Mouse (Mus musculus) urinary bladder, postnatal 10 days (tissue): ENCODE results near the gene Ecpas.

Source experiments
- DNase-seq: peaks from one replicate; pipeline ENCODE4 v3.0.0; 2022; ENCODE audit warnings: low spot score

The Ecpas gene

DNA sequence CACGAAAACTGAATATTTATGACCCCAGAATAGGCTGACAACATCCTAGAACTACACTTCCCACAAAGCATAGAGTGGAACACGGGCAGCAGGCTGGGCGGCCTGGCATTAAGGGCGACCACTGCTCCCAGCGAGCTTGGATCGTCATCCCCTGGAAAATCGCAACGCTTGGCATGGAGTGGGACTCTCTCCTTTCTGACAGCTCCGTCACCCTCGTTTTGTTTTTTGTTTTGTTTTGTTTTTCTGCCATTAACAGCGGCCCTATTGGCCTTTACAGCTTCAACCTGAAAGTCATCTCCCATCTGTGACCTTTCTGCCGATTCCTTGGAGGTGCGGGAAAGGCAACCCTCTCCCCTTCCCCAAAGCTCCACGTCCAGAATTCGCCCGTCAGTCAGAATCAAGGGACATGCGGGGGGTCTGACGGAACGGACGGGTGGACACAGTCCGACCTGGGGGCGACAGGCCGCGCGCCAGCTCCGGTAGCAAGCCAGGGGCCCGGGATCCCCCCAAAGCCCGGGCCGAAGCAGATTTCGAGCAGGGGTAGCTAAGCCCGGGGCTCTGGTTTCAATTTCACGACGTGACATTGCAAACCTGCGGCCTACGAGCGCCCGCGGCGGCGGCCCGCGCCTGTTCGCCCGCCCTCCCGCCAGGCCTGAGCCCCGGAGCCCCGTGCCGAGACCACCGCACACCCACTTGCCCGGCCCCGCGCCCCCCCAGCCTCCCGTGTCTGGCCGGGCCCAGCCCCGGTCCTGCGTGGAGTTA, 1.3 kb downstream of the Ecpas start:
- DNase-seq = no peak

DNA sequence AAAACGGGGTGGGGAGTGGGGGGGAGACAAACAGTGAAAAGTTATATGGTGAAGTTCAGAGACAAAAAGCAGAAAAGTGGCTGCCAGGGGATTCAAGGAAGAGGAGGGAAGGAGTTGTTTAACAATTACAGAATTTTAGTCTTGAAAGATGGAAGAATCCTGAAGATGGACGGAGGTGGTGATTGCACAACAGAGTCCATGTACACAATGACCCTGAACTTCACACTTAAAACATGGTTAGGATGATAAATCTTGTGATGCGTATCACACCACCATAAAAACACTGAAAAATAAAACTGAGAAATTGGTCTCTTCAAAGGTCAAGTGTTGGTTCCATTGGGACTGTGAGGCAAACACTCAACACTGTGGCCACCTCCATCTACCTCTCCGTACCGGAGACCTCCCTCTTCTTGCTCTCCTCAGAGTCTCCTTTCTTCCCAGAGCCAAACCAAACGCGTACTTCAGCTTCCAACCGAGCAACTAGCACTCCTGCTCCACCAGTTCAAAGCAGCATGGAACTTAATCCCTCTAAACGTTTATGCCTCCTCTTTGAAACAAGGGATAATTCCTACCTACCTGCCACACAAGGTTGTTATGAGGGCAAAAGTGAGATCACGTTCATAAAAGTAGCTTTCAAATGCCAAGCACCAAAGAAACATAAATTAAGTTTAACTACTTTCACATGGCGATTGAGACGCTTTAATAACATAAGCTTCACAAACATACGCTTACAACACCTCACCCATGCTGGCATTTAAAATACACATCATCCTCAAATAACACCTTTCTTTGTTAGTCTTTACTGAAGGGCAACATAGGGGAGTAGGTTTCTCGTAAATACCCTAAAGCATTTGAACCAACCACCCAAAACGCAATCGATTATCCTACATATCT, 2.1 kb downstream of the Ecpas start:
- DNase-seq = no peak

DNA sequence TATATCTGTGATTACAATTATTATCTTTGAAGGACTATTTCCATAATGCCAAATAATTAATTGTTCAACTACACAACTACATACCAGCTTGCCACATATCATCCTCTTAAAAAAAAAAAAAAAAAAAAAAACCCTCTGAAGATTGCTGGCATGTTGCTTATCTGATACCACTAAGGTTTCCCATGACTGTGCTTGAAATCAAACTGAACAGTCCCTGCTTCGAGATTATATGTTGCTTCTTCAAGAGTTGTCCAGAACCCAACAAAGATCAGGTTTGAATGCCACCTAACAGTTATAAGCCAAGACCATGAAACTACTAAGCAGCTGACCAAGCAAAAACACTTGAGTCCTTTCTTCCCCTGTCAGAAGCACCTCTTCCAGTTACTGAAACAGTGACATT, 5.1 kb downstream of the Ecpas start:
- no peak for DNase-seq

DNA sequence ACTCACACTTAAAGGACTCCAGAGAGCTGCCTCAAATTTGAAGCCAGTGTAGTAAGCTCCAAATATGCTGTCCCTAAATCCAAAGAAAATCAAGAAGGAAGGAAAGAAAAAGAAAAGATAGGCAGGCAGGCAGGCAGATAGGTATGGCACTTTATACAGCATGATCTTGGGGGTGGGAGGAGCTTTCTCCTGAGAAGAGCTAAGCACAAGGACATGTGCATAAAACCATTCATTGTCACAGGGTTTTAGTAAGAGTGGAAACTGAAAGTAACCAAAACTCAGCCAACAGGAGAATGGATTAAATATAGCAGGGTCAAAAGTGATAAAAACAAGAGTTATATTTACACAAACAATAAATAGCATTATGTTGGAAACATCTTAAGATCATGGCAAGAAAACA, 14.2 kb downstream of the Ecpas start:
- no peak for DNase-seq

DNA sequence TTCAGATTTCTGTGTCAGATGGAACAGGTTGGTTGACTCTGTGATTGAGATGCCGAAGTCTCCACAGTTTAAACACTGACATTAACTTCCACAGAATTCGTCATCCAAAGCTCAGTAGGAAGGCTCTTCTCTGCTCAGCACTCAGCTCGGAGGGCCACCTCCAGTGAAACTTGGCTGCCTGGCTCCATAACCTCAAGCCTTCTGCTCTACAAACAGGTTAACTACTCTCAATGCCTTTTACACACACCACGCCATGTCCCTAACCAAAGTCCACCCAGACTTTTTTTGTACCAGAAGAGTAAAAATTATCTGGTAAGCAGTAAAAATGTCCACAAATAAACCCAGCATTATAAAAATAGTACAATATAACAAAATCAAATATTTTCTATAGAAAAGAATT, 15.1 kb downstream of the Ecpas start:
- DNase-seq = no peak

DNA sequence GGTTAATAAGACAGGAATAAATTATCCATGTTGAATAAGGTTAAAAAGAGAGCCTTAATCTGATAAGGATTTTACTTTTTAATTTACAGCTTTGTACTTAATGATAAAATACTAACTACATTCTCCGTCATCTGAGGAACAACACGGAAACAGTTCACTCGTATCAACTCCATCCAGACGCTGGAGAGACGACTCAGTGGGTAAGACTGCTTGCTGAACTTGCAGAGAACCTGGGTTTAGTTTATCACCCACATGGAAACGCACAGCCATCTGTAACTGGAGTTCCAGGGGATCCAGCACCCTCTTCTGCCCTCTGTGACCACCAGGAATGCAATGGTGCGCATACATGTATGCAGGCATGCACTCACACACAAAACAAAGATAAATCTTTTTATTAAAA, 18.1 kb downstream of the Ecpas start:
- DNase-seq = no peak

DNA sequence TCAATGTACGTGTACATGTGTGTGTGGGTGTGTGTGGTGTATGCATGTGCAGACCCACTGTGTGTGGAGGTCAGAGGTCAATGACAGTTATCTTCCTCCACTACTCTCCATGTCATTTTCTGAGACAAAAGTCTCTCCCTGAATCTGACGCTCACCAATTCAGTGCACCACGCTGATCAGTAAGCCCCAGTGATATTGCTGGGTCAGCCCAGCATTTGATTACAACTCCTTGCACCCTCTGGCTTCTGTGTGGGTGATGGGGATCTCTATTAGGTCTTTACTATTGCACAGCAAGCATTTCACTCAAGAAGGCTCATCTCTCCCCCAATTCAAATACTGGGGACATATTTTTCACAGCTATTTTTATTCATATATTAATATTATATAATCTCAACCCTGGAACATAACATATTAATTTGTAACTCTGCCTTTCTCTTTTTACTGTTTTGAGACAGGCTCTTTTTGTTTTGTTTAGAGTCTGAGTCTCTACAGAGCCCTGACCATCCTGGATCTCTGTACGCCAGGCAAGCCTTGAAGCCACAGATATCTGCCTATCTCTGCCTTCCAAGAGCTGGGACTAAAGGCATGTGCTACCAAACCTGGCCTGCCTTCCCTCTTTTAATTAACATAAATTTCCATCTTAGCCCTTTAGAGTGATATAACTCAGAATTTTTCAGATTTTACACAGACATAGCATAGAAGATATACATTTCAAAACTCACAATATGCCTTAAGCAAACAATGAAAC, 22.3 kb downstream of the Ecpas start:
- DNase-seq = no peak

DNA sequence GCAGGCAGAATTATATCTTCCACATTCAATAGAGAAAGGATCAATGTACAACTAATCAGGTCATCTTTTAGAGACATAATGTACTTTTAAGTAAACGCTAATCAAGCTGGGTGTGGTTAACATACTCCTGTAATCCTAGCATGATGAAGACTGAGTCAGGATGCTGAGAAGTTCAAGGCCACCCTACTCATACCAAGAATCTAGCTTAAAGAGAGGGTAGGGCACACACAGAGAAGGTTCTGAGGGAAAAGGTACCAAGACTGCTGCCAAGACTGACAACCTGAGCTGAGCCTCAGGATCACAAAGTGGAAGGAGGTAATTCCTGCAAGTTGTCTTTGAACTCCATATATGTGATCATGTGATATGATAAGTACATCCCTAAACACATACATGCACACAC, 24.0 kb downstream of the Ecpas start:
- DNase-seq = no peak

DNA sequence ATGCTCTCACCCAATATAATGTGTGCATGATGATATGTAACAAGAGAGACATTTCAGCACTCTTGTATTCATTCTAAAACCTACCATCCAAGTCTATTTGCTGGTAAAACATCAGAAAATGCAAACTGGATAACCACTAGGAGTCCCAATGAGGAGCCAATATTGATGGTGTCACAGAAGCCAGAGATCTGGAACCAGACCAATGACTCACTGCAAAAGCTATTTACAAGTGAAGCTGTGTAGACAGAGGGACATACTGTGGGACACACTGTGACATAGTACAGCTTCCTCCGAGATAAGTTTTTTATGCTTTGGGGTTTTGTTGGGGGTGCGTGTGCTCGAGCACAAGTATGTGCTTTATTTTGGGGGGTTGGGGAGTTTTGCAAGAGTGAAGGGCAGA, 24.9 kb downstream of the Ecpas start:
- DNase-seq = no peak

DNA sequence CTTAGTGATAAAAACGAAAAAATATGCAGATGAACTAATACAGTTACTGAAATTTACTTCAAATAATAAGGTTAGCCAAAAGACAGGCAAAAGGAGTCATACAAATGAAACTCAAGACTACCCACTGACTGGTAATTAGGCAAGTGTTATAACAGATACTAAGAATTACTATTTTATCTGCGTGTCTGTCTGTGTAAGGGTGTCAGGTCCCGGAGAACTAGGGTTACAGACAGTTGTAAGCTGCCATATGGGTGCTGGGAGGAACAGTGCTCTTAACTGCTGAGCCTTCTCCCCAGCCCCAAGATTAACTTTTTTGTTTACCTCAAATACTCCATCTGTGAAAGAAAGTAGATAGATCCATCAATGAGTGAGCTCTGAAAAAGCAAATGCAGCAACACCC, 25.8 kb downstream of the Ecpas start:
- no peak for DNase-seq

DNA sequence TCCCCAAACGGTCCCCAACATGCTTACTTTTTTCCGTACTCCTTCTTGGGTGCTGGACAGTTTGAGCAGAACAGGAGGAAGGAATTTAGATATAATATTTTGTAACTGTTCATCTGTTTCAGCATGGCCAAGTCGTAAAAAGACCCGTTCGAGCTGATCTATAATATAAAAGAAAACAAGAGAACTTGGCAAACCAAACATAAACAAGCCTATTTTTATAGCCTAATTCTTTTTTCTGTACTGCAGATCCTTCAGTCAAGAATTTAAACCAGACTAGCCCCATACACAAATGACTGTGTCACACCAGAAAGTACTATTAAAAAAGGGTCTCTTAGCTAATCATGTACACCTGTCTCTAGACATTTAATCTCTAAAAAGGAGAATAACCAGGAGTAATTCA, 27.2 kb downstream of the Ecpas start:
- no peak for DNase-seq

DNA sequence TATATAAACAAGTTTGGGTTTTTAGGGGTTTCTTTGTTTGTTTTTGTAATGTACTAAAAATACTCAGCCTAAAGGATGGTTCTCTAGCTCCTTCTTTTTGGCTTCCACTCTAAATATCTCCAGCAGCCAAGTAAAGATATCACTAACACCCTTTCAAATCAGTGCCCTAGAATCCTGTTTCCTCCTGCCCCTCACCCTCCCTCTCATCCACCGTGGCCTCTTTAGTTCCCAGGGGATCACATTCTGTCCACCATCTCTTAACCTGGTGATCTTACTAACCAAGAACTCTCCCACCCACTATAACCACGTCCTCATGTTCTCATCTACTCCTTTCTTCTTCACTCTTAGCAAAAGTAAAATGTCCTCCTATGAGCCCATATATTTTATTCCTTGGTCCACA, 28.7 kb downstream of the Ecpas start:
- no peak for DNase-seq

DNA sequence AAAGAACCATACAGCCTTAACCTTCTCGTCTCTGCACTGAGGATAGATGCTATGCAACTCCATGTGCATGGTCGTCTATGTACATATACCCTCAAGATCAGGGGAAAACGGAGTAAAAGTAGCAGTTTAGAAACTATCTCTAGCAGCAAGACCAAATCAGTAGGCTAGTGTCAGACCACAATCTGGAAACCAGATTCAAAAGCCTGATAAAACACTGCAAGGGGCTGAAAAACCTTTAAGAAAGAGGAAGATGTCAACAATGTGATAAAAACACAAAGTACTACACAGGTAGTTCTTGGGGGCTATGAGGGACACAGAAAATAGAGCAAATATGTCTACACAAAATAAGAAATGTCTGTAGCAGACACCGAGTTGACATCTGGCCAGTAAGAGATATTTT, 38.2 kb downstream of the Ecpas start:
- no peak for DNase-seq

DNA sequence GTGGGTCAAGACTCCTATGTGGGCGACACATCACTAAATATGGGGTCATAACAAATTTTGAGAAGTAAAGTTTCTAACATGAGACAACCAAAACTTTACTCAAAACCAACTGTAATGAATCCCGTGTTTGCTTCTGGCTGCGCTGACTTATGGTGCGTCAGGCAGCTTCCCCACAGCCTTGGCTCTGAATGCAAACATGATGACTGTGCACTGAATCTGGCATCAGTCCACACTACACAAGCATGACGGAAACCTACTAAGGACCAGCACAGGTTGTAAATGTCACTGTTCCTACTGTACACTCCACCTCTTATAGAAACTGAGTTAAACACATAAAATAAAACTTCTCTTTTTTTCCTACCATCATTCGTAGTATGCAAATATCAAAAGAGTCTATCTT, 45.3 kb downstream of the Ecpas start:
- no peak for DNase-seq

DNA sequence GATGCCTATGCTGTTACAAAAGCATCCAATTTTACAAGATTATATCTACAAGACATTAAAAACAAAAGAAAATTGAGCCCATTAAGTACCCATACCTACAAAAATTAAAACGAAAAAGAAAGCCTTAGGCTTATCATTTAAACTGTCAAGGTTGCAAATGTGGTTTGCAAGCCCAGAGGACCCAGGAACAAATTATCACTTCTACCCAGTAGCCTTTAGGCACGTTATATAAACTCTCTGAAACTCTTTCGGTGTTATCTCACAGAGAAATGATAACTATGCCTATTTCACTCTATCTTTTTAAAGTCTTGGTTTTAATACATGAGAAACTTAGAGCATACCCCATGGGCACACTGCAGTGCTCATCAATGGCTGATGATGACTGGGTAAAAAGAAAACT, 79.6 kb downstream of the Ecpas start:
- DNase-seq = no peak

DNA sequence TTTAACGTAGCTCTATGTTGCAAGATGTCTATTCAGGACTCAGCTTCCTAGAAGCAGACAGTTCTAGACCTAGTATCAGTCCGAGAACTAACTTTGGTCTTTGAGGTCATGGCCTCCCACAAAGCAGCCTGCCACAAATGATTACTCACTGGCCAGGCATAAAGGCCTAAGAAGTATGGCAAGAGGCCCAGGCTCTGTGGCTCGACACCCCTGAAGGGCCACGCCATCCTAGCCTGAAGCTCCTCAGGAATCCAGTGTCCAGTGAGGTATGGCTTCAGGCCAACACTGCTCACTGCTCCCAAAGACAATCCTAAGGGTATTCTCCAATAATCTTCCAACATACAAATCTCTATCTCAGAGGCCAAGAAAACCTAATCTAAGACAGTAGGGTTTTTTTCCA, 86.6 kb downstream of the Ecpas start:
- DNase-seq = no peak

DNA sequence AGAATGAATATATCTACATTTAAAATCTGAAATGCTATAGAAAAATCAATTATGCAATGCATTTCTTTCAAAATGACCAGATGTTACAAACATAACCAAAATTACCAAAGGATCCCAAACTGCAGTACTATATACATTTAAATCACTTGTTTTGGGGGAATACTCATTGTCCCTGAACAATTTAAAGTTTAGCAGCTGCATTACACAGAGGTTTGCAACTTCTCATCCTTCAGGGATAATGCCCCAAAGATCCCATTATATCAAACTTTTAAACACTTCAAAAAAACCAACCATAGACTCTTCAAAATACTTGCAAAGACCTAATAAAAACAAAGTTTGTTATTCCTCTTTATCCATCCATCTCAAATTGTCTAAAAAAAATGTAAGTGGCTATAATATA, 124.9 kb downstream of the Ecpas start, which contains the start of gene Olfr267:
Olfr267 (minus strand) TSS at position 101 of the 400 bp plus-strand sequence.
- DNase-seq = no peak

DNA sequence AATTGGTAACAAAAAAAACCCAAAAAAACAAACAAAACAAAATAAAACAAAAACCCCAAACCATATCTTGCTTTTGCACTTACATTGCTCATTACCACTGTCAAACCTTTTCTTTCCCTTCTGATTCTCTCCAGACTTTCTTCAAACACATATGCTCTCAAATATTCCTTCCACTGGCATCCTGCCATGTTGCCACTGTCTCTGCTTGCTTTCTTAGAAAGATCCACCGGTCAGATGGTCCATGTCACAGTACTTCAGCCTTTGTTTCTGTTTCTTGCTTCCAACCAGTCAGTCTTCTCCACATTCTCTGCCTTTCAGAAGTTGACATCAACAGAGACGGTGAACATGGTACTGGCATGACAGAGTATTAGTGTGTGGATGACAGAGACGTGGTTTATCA, 125.9 kb downstream of the Ecpas start:
- DNase-seq = no peak

DNA sequence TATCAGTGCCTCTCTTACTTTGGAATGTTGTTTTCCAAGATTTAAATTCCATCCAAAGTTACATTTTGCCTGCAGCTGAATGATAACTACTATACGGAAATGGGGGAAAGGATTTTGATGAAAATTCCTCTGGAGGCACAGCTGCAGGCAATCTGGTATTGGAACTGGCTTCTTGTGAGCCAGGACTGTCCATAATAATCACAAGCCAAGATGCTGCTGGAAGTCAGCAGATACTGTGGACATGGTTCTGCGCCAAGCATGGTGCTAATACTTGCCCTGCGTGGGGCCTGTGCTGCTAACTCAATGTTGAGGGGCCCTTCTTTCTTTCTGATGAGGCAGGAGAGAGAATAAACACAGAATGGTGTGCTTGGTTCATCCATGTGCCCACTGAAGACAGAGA, 149.1 kb downstream of the Ecpas start:
- no peak for DNase-seq

DNA sequence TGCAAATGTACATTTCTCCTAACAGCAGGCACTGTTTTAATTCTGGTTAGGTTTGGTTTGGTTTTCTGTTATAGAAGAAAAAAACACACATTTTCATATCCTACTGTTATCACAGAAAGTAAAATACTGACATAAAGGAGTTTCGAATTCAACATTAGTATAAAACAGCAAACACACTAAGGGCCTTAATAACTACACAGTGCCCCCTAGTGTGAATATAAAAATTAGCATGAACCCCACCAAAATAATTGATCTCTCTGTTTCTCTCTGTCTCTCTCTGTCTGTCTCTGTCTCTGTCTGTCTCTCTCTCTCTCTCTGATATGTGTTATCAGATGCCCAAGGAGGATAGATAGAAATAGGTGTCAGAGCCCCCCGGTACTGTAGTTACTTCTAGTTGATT, 163.0 kb downstream of the Ecpas start:
- DNase-seq = no peak

DNA sequence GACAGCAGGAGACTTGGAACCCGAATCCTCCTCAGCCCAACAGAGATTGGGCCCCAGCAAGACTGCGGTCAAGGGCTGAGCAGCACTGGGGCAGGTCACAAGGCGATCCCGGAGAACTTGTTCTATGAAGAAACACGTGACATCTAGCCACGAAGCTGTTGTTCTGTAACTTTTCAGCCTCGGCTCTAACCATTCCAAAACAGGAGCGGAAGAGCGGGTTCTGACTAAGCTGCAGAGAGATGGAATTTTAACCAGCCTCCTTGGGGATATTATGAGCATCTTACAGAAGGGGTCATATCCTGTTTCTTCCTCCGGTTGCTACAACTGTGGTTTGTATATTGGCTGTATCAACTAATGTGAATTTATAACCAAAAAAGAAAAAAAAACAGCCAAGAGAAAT, 163.4 kb downstream of the Ecpas start:
- DNase-seq = no peak
